Mouse (Mus musculus) CD4-positive helper T cell, adult 2 months (primary cell): ENCODE data around the gene C1qtnf6.

Source experiments
- DNase-seq: peaks from one replicate; pipeline ENCODE4 v3.0.0-alpha.2; 2012; ENCODE audit warnings: low read depth, missing footprints, low spot score

C1qtnf6 gene

DNA sequence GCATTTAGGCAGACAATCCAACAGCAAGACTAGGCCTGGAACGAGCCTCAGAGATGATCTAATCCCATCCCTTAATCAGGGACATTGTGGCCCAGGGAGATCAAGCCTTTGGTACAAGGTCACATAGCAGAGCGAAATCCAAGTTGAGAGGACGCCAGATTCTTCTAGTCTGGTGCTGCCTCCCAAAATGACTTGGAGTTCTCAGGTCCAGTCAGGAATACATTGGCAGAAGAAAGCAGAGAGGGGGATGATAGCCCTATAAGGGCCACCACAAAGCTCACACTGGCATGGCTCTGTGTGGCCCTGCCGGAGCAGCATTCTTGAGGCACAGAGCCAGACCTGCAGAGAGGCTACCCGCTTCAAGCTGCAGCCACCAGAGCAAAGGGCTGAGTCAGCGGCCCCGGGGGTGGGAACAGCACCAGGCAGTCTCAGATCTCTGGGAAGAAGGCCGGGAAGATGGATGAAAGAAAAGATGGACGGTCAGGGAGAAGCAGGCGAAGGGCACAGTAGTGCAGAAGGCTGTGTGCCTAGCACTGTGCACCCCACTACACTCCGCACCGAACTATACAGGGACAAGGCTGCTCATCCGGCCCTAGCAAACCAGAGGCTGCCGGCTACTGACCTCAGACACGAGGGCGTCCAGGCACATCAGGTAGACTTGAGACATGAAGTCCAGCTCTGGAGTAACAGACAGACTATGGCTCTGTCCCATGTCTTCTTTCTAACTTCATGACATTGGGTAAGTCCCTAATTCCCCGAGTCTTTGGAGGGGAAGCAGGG, at the start of gene C1qtnf6:
Gene C1qtnf6 (minus strand): TSS at position 746 of the 780 bp plus-strand sequence.
- DNase-seq, result no peak

DNA sequence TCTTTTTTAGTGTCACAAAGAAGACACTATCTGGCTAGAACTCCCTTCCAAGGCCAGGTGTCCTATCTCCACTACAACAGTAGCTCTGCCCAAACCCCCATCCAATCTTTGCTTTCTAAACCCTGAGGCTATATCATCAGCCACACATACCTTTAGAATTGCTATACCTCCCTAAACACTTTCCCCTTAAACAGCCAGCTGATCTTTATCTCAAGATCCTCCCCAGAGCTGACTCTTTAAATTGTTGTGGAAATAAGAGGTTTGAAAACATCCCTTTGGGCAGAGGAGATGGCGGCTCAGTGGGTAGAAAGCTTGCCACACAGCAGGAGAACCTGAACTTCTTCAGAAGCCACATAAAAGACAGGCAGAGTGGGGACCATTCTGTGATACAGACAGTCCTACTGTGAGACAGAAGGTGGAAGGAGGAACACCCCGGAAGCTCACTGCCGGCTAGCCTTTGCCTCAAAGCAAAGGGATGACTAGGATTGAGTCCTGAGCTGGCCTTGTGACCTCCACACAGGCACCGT, 45.1 kb upstream of the C1qtnf6 start:
- DNase-seq, result peak; percentile 80

DNA sequence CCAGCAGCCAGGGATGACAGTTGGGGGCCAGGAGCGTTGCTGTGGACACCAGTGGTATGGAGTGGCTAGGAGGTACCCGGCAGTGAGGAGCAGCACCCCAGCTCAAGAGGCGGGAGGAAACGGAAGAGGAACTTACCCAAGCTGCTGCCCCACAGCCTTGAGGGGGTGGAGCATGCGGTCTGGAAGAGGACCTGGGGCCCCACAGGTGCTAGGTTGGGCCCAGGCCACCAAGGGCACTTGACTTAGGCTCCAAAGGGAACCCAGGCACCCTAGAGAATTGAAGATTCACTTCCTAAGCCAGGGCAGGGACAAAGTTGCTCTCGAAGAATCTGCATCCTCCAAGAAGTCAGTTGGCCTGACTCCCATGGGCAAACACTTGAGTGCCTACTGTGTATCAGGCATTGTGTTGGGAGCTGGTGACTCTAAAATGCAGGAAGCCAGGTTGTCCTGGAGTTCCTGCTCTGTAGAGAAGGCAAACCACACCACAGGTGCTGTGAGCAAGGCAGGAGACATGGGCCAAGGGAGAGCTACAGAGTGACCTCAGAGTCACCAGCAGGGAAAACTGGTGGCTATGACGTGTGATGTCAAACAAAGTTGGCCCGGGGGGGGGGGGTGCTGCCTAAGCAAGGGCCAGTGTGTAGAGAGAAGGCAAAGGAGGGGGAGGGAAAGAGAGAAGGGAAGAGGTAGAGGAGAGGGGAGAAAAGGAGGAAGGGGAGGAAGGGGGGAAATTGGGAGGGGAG, 41.6 kb upstream of the C1qtnf6 start, which contains the start of gene Rac2:
Gene Rac2 (minus strand): TSS at position 126 of the 740 bp plus-strand sequence.
- peak; percentile 80 for DNase-seq

DNA sequence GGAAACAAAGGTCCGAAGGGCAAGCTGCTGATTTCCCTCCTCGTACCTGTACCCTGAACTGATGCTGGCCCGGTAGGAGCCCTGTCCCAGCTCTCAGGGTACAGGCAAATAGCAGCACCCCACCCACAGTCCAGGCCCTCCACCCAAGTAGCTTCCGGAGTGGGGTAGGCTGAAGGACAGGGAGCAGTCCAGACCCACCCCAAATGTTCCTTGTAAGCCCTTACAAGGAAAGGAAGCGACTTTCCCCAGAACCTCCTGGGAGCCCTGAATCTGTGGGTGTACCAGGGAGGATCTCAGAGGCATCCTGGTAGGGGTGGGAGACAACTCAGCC, 41.0 kb upstream of the C1qtnf6 start:
- no peak for DNase-seq

DNA sequence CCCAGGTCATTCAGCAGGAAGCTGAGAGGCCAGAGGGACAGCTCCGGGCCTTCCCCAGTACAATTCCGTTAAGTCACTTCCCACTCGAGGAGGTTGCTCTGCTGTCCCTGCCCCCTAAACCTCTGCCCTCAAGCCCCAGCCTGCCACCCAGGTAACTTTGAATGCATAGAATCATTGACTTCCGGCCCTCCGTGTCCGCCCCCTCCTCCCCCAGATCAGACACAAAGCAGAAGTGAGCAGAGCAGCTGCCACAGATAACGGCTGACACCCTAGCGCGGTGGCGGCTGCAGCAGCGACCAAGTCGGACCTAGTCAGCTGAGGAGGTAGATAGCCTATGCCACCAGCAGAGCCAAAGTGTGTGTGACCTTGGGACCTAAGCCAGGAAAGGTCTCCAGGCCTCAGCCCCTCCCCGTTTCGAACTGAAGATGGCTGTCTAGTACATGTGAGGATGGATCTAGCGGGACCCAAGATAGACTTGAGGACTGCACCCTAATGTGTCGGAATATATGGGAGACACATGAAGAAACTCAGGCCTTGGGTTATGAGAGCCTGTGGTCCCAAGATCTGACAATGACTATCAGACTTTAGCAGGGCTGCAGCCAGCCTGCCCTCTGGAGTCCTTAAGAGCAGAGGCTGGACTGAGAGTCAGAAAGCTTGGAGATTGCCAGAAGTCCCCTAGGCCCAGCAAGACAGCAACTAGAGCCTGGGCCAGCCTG, 40.5 kb upstream of the C1qtnf6 start:
- peak; percentile 85 for DNase-seq

GRCm38 (mm10) chr15:78570170-78570569, 39.0 kb upstream of the C1qtnf6 start:
- DNase-seq, result peak; percentile 44

DNA sequence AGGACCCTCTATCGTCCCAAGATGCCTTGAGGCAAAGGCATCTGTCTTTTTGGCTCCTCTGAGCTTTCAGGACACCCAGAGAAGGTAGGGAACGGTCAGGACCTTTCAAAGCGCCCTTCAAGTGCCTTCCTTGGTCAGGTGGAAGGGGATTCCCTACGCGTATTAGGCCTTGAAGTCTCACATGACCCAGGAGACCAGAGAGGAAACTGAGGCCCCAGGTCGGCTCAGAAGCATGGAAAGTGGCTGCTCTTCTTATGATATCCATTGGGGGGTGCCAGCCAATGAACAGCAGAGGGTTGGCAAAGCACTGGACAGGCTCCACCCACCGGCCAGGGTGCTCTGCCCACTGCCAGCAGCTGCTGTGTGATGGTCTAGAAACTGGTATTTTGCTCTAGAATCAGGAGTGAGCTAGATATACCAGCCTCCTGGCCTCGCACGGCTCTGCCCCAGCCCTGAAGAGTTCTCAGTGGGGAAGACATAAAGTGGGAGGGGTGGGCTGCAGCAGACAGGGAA, 36.4 kb upstream of the C1qtnf6 start:
- DNase-seq, result peak; percentile 54

DNA sequence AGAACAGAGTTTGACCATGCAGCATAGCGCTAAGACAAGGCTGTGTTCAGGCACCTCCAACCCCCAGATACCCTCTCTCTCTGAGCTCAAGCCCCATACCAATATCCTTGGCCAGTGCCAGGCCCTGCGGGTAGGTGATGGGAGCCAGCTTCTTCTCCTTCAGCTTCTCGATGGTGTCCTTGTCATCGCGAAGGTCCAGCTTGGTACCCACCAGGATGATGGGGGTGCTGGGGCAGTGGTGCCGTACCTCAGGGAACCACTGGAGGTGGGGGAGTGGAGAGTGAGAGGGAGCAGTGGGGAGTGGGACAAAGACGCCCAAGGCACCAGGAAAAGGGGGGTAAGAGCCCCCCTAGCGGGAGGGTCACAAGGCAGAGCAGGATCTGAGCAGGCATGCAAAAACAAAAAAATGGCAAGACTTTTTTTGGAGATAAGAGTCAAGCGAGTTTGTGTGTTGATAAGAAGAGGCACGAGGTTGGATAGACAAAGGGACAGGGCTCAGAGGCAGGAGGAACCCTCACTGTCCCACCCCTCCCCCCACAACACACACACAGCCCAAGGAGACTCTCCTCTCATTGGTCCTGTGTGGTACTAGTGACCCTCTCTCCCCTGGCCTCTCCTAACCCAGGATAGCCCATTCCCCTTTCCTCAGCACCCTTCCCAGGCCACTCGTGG, 33.7 kb upstream of the C1qtnf6 start:
- DNase-seq, result peak; percentile 54

DNA sequence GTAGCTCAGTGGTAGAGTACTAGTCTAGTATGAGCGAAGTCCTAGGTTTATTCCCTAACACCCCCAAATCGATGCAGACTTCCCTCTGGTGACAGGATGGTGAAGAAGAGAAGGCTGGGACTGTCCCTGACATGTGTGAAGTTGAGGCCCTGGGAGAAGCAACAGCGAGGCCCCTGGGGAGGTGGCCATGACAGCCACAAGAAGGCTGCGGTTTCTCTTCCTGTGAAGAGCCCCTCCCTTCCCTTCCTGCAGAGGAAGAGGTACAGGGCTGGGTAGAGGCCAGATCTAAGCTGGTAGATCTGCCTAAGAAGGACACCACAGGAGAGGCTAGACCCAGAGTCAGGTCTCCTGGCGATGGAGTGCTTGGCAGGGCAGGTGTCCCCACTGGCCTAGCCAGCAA, 32.7 kb upstream of the C1qtnf6 start:
- DNase-seq, result peak; percentile 90

- peak; percentile 54 for DNase-seq
These were observed 32.1 kb upstream of the C1qtnf6 start for GRCm38 (mm10) chr15:78563344-78563743.

GRCm38 (mm10) chr15:78559141-78559979, 28.1 kb upstream of the C1qtnf6 start:
- peak; percentile 72 for DNase-seq

- DNase-seq, result peak; percentile 69
These were observed 26.7 kb upstream of the C1qtnf6 start for GRCm38 (mm10) chr15:78557693-78558535.

- no peak for DNase-seq
These were observed 23.5 kb upstream of the C1qtnf6 start for GRCm38 (mm10) chr15:78554545-78555313.

- no peak for DNase-seq
These were observed 18.0 kb upstream of the C1qtnf6 start for GRCm38 (mm10) chr15:78549189-78549734.

DNA sequence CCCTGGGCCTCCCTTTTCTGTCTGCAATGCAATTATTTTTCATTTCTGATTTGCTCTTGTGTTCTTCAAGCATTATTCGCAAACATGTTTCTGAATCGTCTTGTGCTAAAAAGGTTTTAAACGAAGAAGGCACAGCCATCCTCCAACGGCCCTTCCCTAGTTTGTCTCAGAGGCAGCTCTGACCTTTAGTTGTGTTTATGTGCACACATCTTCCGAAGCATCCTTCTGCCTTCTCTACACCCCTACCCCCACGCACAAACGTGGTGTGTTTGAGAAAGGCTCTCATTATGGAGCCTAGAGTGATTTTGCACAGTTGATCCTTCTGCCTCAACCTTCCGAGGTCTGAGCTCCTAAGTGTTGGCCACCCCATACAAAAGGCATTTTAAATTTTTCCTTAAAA, 17.5 kb upstream of the C1qtnf6 start:
- DNase-seq, result no peak

- no peak for DNase-seq
These were observed 17.1 kb upstream of the C1qtnf6 start for GRCm38 (mm10) chr15:78548336-78548665.

DNA sequence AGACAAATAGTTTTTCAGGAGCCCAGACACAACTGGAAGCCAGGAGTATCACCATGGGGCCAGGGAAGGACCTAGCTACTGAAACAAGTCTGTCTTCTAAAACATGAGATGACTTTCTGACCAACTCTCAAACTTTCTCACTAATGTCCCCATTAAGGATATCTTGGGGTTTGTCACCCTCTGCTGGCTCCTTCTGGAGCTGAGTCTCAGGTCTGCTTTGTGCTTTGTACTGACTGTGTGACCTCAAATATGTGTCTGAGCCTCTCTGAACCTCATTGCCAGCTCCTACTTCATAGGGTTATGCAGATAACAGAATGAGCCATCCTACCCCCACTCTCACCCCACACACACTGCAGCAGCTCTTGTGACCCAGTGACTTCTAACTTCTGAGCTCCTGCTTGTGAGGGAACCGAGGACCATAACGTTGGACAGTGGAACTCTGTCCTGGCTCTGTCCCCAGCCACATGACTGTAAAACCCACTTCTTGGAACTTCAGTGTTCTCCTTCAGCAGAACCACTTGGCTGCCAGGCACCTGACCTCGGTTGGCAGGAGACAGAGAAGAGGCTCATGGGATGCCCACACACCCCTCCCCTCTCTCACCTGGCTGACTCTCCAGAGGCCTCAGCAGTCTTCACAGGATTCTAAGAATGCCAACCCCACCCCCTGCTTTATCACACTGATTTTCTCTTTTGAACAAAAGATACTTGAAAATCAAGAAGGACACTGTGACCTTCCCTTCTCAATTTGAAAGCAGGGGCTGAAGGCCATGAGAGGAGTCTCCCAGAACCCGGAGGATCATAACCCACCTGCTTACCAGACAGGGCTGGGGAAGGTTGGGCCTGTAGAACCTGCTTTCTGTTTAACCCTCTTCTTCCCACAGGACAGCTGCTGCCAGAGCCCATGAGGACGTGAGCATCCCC, 16.5 kb upstream of the C1qtnf6 start:
- peak; percentile 74 for DNase-seq
